Mouse (Mus musculus) stomach, embryonic 14.5 days (tissue): ENCODE results near the gene Cep57. TPM values are rescaled to one million over a fixed set of nuclear protein-coding genes. Genes with fewer than 3 reads are reported as not detected.

Experiments
- ATAC-seq: fragments of 200-750 bp; cut with Nextera tagmentation; 2 replicates; pipeline ENCODE4 v1.8.0; 2017; ENCODE audit warnings: low read depth, moderate TSS enrichment; ENCODE audit not compliant: insufficient number of reproducible peaks, insufficient read depth, low FRiP score
- H3K27ac ChIP-seq: fragments of 300-500 bp; sonication (generic); 2 replicates; pipeline ENCODE4 v1.5.1; 2014; ENCODE audit warnings: mild to moderate bottlenecking, low read length, moderate library complexity, mixed read lengths
- H3K27me3 ChIP-seq: fragments of 300-500 bp; sonication (generic); 2 replicates; pipeline ENCODE4 v1.6.1; 2014; ENCODE audit warnings: low read length, control low read depth, mixed read lengths; ENCODE audit not compliant: control insufficient read depth, insufficient read depth
- H3K36me3 ChIP-seq: fragments of 300-500 bp; sonication (generic); 2 replicates; pipeline ENCODE4 v1.6.1; 2014; ENCODE audit warnings: mild to moderate bottlenecking, control low read depth, low read length, moderate library complexity, mixed read lengths; ENCODE audit not compliant: control insufficient read depth, insufficient read depth
- H3K4me1 ChIP-seq: fragments of 300-500 bp; sonication (generic); 2 replicates; pipeline ENCODE4 v1.6.1; 2014; ENCODE audit warnings: low read length, control low read depth, mixed read lengths; ENCODE audit not compliant: control insufficient read depth, insufficient read depth
- H3K4me2 ChIP-seq: fragments of 300-500 bp; sonication (generic); replicated peaks from 2 replicates; pipeline ENCODE4 v1.6.1; 2014; ENCODE audit warnings: low read depth, low read length, control low read depth
- H3K4me3 ChIP-seq: fragments of 300-500 bp; sonication (generic); 2 replicates; pipeline ENCODE4 v1.5.1; 2014; ENCODE audit warnings: low read depth, low read length, control low read depth
- H3K9ac ChIP-seq: fragments of 300-500 bp; sonication (generic); replicated peaks from 2 replicates; pipeline ENCODE4 v1.6.1; 2014; ENCODE audit warnings: low read depth, mild to moderate bottlenecking, control low read depth, low read length, moderate library complexity, mixed read lengths
- H3K9me3 ChIP-seq: fragments of 300-500 bp; sonication (generic); 2 replicates; pipeline ENCODE4 v1.6.1; 2016; ENCODE audit warnings: low read depth, low read length, control low read depth; ENCODE audit not compliant: control insufficient read depth
- WGBS: fragments of 180-500 bp; shearing (Covaris S2); extraction: QIAGEN DNeasy Blood & Tissue Kit; methylation state at CpG from one replicate; pipeline ENCODE4 v1.1.7; 2014; 5-methylcytosine and 5-hydroxymethylcytosine counted together
- polyA plus RNA-seq: library from polyadenylated mRNA; unstranded; fragments of >200 nt; fragmentation: Nextera tagmentation; extraction: Ambion mirVana; gene quantifications from 2 replicates; pipeline ENCODE4 v1.2.1, GENCODE M21; 2014

The Cep57 gene
- polyA plus RNA-seq, result 63.5 and 64.7 TPM in 2 replicates

DNA sequence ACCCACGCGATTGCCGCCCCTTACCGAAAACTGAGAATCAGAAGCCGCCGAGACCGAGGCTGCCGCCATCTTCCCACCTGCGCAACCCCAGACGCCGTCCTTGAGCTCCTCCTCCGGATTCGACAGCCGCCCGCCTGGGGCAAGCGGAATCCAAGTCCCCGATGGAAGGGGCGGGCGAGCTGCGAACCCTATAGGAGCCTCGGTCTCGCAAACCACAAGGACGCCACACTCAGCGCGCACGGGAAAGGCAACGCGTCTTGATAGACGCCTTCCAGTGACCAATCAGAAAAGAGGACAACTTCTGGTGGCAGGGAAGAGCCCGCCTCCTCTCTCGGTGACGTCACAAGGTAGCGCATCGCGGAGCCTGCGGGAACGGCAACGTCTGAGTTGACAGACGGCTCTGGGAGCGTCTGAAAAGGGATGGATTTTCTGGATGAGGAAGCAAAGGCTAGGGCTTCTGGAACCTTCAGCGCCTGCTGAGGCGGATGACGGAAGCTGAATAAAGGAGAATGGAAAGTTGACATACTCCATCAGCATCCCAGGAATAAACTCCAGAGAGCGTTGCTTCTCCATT, at the start of gene Cep57:
Cep57 (minus strand) TSS at position 276 of the 574 bp plus-strand sequence.
- WGBS, result under 1% methylated on average over 44 of the region's 44 CpGs
- H3K9me3 ChIP-seq, result no peaks in the 10 kb centered on the region

DNA sequence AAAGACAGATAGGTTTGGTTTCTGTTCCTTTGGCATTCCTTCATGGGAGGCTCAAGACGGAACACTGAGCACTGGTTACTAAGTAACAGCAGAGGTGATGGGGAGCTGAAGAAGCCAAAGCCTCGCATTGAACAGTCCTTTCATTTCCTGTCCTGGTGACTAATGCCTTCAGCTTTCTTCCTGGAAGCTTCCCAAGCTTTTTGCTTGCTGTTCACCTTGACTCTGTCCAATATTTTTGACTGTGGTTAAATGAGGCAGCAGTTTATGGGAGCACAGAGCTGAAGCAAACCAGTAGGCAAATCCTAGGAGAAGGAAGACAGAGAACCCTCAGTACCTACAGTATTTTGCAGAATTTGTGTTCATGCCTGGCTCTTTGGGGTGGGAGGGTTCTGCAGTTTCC, 48.4 kb upstream of the Cep57 start:
- Histone ChIP-seq H3K27me3 (no peaks in the 10 kb centered on the region), H3K4me2 (no peak overlapping the region), H3K9ac (no peak overlapping the region), H3K27ac (no peak overlapping the region), H3K4me3 (no peak overlapping the region), H3K36me3 (no peaks in the 10 kb centered on the region), H3K4me1 (no peaks in the 10 kb centered on the region), H3K9me3 (no peaks in the 10 kb centered on the region)
- 41% methylated on average over 2 of the region's 2 CpGs for WGBS
- no peak for ATAC-seq

More for the DNA sequence above, at the start of gene Cep57:
- Histone ChIP-seq H3K27me3 (no peaks in the 10 kb centered on the region), H3K4me2 (peak within 1 kb of the TSS; percentile 74), H3K4me1 (peaks cover 20% of the 10 kb centered on the region), H3K9ac (peak within 1 kb of the TSS; percentile 80), H3K4me3 (peak within 1 kb of the TSS; percentile 87), H3K36me3 (peaks cover 13% of the 10 kb centered on the region), H3K27ac (peak within 1 kb of the TSS; percentile 98)
- peak; percentile 89 for ATAC-seq

DNA sequence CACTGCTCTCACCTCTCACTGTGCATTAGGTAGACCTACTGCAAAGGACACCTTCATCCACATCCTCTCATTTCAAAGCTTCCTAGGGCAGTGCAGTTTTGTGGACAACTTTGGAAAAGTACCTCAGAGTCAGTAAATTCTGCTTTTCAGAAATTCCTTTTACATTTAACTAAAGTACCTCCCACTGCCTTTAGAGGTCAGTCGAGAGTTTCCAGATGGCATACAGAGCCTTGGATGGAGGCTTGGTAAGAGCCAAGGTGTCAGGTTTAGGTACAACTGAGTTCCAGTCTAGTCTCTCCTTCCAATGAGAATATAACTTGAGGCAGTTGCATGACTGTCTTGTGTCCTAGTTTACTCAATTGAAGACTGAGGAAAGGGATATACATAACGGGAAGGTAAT, 47.5 kb upstream of the Cep57 start:
- no peak for ATAC-seq
- no peak overlapping the region for H3K4me3 ChIP-seq
- H3K9ac ChIP-seq, result no peak overlapping the region
- H3K36me3 ChIP-seq, result no peaks in the 10 kb centered on the region
- no peak overlapping the region for H3K27ac ChIP-seq
- H3K9me3 ChIP-seq, result no peaks in the 10 kb centered on the region
- no peaks in the 10 kb centered on the region for H3K27me3 ChIP-seq
- H3K4me1 ChIP-seq, result no peaks in the 10 kb centered on the region
- no peak overlapping the region for H3K4me2 ChIP-seq
- WGBS, result 38% methylated on average over 2 of the region's 2 CpGs

DNA sequence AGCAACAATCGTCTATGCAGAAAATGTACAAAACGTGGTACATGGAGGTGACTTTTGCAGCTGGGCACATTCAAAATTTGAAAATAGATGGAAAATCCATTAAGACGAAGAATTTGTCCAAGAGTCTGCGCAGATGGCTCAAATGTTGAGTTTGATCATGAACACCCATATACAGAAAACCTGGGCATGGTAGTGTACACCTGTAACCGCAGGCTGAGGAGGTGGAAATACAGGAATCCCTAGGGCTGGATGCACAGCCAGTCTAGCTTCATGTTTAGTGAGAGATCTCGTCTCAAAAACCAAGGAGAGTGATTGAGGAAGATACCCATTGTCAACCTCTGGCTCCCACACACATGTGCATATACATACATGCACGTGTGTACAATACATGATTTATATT, 44.7 kb upstream of the Cep57 start:
- Histone ChIP-seq H3K4me2 (no peak overlapping the region), H3K36me3 (no peaks in the 10 kb centered on the region), H3K4me3 (no peak overlapping the region), H3K27me3 (no peaks in the 10 kb centered on the region), H3K9me3 (no peaks in the 10 kb centered on the region), H3K9ac (no peak overlapping the region), H3K27ac (no peak overlapping the region), H3K4me1 (no peaks in the 10 kb centered on the region)
- 83% methylated on average over 7 of the region's 7 CpGs for WGBS
- ATAC-seq, result no peak

DNA sequence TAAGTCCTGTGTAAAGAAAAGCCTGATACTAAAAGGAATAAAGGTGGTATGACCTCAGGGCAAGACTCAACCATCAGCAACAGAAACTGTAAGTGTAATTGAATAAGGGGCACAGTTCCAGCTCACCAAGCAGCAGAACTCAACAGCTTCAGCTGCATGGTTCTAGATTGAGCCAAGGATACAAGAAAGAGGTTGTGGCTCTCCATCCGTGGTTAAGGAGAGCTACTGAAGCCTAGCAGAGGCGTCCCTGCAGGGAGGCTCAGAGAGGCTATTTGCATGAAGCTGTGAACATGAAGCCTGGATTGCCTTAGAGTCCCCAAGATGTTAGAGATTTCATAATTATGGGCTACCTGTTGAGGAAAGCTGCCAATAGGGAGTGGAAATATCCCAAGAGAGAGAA, 40.7 kb upstream of the Cep57 start:
- Histone ChIP-seq H3K9ac (no peak overlapping the region), H3K27ac (no peak overlapping the region), H3K4me1 (no peaks in the 10 kb centered on the region), H3K9me3 (no peaks in the 10 kb centered on the region), H3K36me3 (no peaks in the 10 kb centered on the region), H3K4me2 (no peak overlapping the region), H3K4me3 (no peak overlapping the region), H3K27me3 (no peaks in the 10 kb centered on the region)
- no peak for ATAC-seq
- WGBS, result 75% methylated on average over 2 of the region's 2 CpGs

DNA sequence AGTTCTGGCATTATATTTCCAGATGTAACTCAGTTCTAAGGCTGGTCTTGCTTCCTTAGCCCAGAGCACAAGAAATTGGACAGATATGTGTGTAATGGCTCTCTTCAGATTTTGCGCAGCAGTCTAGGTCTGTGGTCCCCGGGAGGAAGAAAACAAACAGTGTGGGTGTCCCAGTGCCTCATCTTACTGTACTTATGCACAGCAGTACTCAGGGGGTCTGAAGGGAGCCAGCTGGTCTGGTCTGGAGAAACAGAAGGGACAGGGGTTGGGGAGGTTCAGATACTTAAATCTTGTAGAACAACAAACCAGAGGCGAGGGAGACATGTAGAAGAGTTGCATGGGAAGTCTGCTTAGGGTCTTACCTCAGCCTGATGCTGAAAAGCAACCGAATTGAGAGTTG, 29.9 kb upstream of the Cep57 start:
- no peaks in the 10 kb centered on the region for H3K4me1 ChIP-seq
- no peaks in the 10 kb centered on the region for H3K36me3 ChIP-seq
- no peak overlapping the region for H3K9ac ChIP-seq
- no peaks in the 10 kb centered on the region for H3K27me3 ChIP-seq
- H3K9me3 ChIP-seq, result no peaks in the 10 kb centered on the region
- no peak overlapping the region for H3K27ac ChIP-seq
- no peak overlapping the region for H3K4me2 ChIP-seq
- WGBS, result 55% methylated on average over 4 of the region's 4 CpGs
- no peak overlapping the region for H3K4me3 ChIP-seq
- ATAC-seq, result no peak

DNA sequence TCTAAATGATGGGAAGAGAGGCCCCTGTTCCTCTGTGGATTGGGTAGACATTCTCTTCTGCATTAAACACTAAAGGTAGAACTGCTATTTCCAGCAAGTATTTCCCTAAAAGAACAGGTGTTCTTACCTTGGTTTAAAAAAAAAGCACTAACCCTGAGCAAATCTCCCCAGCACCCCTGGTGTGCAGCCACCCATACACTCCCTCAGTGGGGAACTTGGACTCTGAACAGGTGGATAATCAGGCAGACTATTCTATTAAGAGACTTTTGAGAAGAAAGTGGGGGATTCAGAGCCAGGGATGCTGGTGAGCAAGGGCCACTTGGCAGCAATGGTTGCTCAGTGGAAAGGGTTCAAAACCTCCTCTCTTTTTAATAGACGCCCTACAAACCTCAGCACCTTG, 29.3 kb upstream of the Cep57 start:
- 90% methylated on average over 1 of the region's 1 CpGs for WGBS
- Histone ChIP-seq H3K36me3 (no peaks in the 10 kb centered on the region), H3K27me3 (no peaks in the 10 kb centered on the region), H3K4me1 (no peaks in the 10 kb centered on the region), H3K4me3 (no peak overlapping the region), H3K27ac (no peak overlapping the region), H3K4me2 (no peak overlapping the region), H3K9ac (no peak overlapping the region), H3K9me3 (no peaks in the 10 kb centered on the region)
- no peak for ATAC-seq

DNA sequence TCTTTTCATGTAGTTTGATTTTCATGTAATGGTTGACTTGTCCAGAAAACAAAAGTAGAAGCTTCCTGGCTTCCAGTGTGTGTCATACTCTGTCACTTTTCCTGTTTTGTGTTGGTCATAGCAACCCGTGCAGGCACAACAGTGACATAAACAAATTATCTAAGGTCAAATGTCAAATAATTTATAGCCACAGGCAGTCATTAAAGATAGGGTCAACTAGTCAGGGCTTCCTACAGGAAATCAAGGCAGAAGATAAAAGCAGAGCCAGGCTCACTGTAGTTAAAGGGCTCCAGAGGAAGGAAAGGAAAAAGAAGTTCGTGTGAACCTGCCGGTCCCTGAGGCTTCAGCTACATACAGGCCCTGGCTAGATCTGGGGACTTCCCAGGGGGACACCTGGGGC, 27.0 kb upstream of the Cep57 start:
- no peak for ATAC-seq
- Histone ChIP-seq H3K27ac (no peak overlapping the region), H3K4me2 (no peak overlapping the region), H3K9me3 (no peaks in the 10 kb centered on the region), H3K27me3 (no peaks in the 10 kb centered on the region), H3K36me3 (no peaks in the 10 kb centered on the region), H3K4me1 (no peaks in the 10 kb centered on the region), H3K4me3 (no peak overlapping the region), H3K9ac (no peak overlapping the region)
- WGBS, result 58% methylated on average over 3 of the region's 3 CpGs
